Mouse (Mus musculus) liver, embryonic 12.5 days (tissue): ENCODE measurements around the gene Kank3. TPM values are rescaled to one million over a fixed set of nuclear protein-coding genes. Genes with fewer than 3 reads are reported as not detected.
A peak's percentile ranks its signal among the peaks of the same experiment; 100 is the strongest.

ENCODE experiments used
- ATAC-seq: fragments of 200-750 bp; cut with Nextera tagmentation; 2 replicates; pipeline ENCODE4 v1.8.0; 2017; ENCODE audit warnings: moderate number of reproducible peaks, mild to moderate bottlenecking, moderate library complexity
- H3K27ac ChIP-seq: fragments of 300-500 bp; sonication (generic); 2 replicates; pipeline ENCODE4 v1.5.1; 2016; ENCODE audit warnings: mild to moderate bottlenecking
- H3K27me3 ChIP-seq: fragments of 300-500 bp; sonication (generic); replicated peaks from 2 replicates; pipeline ENCODE4 v1.6.1; 2016; ENCODE audit warnings: mild to moderate bottlenecking, moderate library complexity
- H3K36me3 ChIP-seq: fragments of 300-500 bp; sonication (generic); 2 replicates; pipeline ENCODE4 v1.6.1; 2016; ENCODE audit warnings: mild to moderate bottlenecking, moderate library complexity
- H3K4me1 ChIP-seq: fragments of 300-500 bp; sonication (generic); 2 replicates; pipeline ENCODE4 v1.6.1; 2016
- H3K4me2 ChIP-seq: fragments of 300-500 bp; sonication (generic); 2 replicates; pipeline ENCODE4 v1.6.1; 2016; ENCODE audit warnings: mild to moderate bottlenecking, moderate library complexity
- H3K4me3 ChIP-seq: fragments of 300-500 bp; sonication (generic); 2 replicates; pipeline ENCODE4 v1.5.1; 2016; ENCODE audit warnings: mild to moderate bottlenecking, moderate library complexity
- H3K9ac ChIP-seq: fragments of 300-500 bp; sonication (generic); 2 replicates; pipeline ENCODE4 v1.6.1; 2016; ENCODE audit warnings: mild to moderate bottlenecking, moderate library complexity
- H3K9me3 ChIP-seq: fragments of 300-500 bp; sonication (generic); replicated peaks from 2 replicates; pipeline ENCODE4 v1.6.1; 2016; ENCODE audit warnings: mild to moderate bottlenecking, moderate library complexity
- WGBS: fragments of 180-500 bp; shearing (Covaris S2); methylation state at CpG from one replicate; pipeline ENCODE4 v1.1.7; 2016; ENCODE audit not compliant: insufficient replicate concordance; 5-methylcytosine and 5-hydroxymethylcytosine counted together
- polyA plus RNA-seq: library from polyadenylated mRNA; unstranded; fragments of >200 nt; fragmentation: Nextera tagmentation; extraction: Ambion mirVana; gene quantifications from 2 replicates; pipeline ENCODE4 v1.2.1, GENCODE M21; 2016

The Kank3 gene
- 12.6 and 13.2 TPM in 2 replicates for polyA plus RNA-seq

- Histone ChIP-seq H3K27me3 (peaks cover 16% of the 10 kb centered on the region), H3K4me3 (peak within 1 kb of the TSS; percentile 62), H3K4me1 (peaks cover 23% of the 10 kb centered on the region), H3K9me3 (no peaks in the 10 kb centered on the region), H3K27ac (peak within 1 kb of the TSS; percentile 18; the same call in 1 of the 2 replicates), H3K36me3 (no peaks in the 10 kb centered on the region), H3K4me2 (peak within 1 kb of the TSS; percentile 93), H3K9ac (peak within 1 kb of the TSS; percentile 64)
- ATAC-seq, result peak; percentile 96
- 1% methylated on average over 36 of the region's 36 CpGs for WGBS
Measured at GRCm38 (mm10) chr17:33810334-33811141, at the start of gene Kank3. TSS of gene Kank3 (plus strand) at chr17:33810519.

- no peaks in the 10 kb centered on the region for H3K36me3 ChIP-seq
- H3K4me2 ChIP-seq, result no peak overlapping the region
- H3K9me3 ChIP-seq, result no peaks in the 10 kb centered on the region
- peaks cover 3% of the 10 kb centered on the region; the same call in 1 of the 2 replicates for H3K4me1 ChIP-seq
- no peak overlapping the region for H3K4me3 ChIP-seq
- no peak overlapping the region for H3K27ac ChIP-seq
- 46% methylated on average over 3 of the region's 3 CpGs for WGBS
- no peak for ATAC-seq
- H3K27me3 ChIP-seq, result peaks cover 5% of the 10 kb centered on the region
- no peak overlapping the region for H3K9ac ChIP-seq
Measured at GRCm38 (mm10) chr17:33766389-33766788, 43.9 kb upstream of the Kank3 start.

- WGBS, result 76% methylated on average over 4 of the region's 4 CpGs
- H3K9me3 ChIP-seq, result no peaks in the 10 kb centered on the region
- H3K4me2 ChIP-seq, result no peak overlapping the region
- H3K4me1 ChIP-seq, result peaks cover 2% of the 10 kb centered on the region
- H3K9ac ChIP-seq, result no peak overlapping the region
- H3K4me3 ChIP-seq, result no peak overlapping the region
- ATAC-seq, result no peak
- H3K27ac ChIP-seq, result no peak overlapping the region
- peaks cover 6% of the 10 kb centered on the region for H3K27me3 ChIP-seq
- peaks cover 25% of the 10 kb centered on the region for H3K36me3 ChIP-seq
Measured at GRCm38 (mm10) chr17:33771617-33772016, 38.7 kb upstream of the Kank3 start.

GRCm38 (mm10) chr17:33773426-33773825, 36.9 kb upstream of the Kank3 start:
- Histone ChIP-seq H3K9ac (no peak overlapping the region), H3K4me3 (no peak overlapping the region), H3K27me3 (peaks cover 6% of the 10 kb centered on the region; the same call in 1 of the 2 replicates), H3K36me3 (peaks cover 43% of the 10 kb centered on the region), H3K4me1 (peaks cover 3% of the 10 kb centered on the region), H3K4me2 (no peak overlapping the region), H3K9me3 (no peaks in the 10 kb centered on the region), H3K27ac (no peak overlapping the region)
- WGBS, result 81% methylated on average over 6 of the region's 6 CpGs
- ATAC-seq, result no peak

GRCm38 (mm10) chr17:33773871-33774572, 36.3 kb upstream of the Kank3 start:
- Histone ChIP-seq H3K36me3 (peaks cover 49% of the 10 kb centered on the region), H3K9ac (no peak overlapping the region), H3K27me3 (peaks cover 6% of the 10 kb centered on the region; the same call in 1 of the 2 replicates), H3K4me1 (peaks cover 8% of the 10 kb centered on the region), H3K4me2 (no peak overlapping the region), H3K4me3 (no peak overlapping the region), H3K27ac (no peak overlapping the region), H3K9me3 (no peaks in the 10 kb centered on the region)
- ATAC-seq, result no peak
- 77% methylated on average over 6 of the region's 6 CpGs for WGBS

GRCm38 (mm10) chr17:33774573-33775155, 35.7 kb upstream of the Kank3 start:
- peaks cover 6% of the 10 kb centered on the region; the same call in 1 of the 2 replicates for H3K27me3 ChIP-seq

GRCm38 (mm10) chr17:33775287-33775686, 35.0 kb upstream of the Kank3 start:
- H3K4me2 ChIP-seq, result no peak overlapping the region
- WGBS, result 88% methylated on average over 4 of the region's 4 CpGs
- H3K9me3 ChIP-seq, result no peaks in the 10 kb centered on the region
- ATAC-seq, result no peak
- H3K27ac ChIP-seq, result no peak overlapping the region
- peaks cover 49% of the 10 kb centered on the region for H3K36me3 ChIP-seq
- peaks cover 21% of the 10 kb centered on the region for H3K4me1 ChIP-seq
- H3K9ac ChIP-seq, result no peak overlapping the region
- H3K27me3 ChIP-seq, result peaks cover 6% of the 10 kb centered on the region; the same call in 1 of the 2 replicates
- H3K4me3 ChIP-seq, result no peak overlapping the region

More at GRCm38 (mm10) chr17:33774573-33775155, 35.7 kb upstream of the Kank3 start:
- H3K27ac ChIP-seq, result no peak overlapping the region
- no peak for ATAC-seq
- peaks cover 15% of the 10 kb centered on the region for H3K4me1 ChIP-seq
- WGBS, result 80% methylated on average over 8 of the region's 8 CpGs
- no peak overlapping the region for H3K9ac ChIP-seq
- no peak overlapping the region for H3K4me3 ChIP-seq
- no peaks in the 10 kb centered on the region for H3K9me3 ChIP-seq
- peaks cover 49% of the 10 kb centered on the region for H3K36me3 ChIP-seq
- no peak overlapping the region for H3K4me2 ChIP-seq

GRCm38 (mm10) chr17:33779271-33779966, 30.9 kb upstream of the Kank3 start:
- Histone ChIP-seq H3K9me3 (no peaks in the 10 kb centered on the region), H3K4me3 (peak overlapping the region; percentile 63), H3K27ac (peak overlapping the region; percentile 46), H3K36me3 (peaks cover 46% of the 10 kb centered on the region), H3K4me2 (peak overlapping the region; percentile 83), H3K9ac (peak overlapping the region; percentile 18; the same call in 1 of the 2 replicates), H3K4me1 (peaks cover 42% of the 10 kb centered on the region), H3K27me3 (0 out of 2 replicates have a peak, but pooled peaks cover 4% of the 10 kb centered on the region)
- 40% methylated on average over 9 of the region's 9 CpGs for WGBS
- ATAC-seq, result peak; percentile 8; the same call in 1 of the 2 replicates

- 62% methylated on average over 5 of the region's 5 CpGs for WGBS
- Histone ChIP-seq H3K4me3 (peak overlapping the region; percentile 63), H3K36me3 (peaks cover 41% of the 10 kb centered on the region), H3K4me1 (peaks cover 42% of the 10 kb centered on the region), H3K9ac (peak overlapping the region; percentile 69; the same call in 1 of the 2 replicates), H3K4me2 (peak overlapping the region; percentile 83), H3K9me3 (no peaks in the 10 kb centered on the region), H3K27ac (0 out of 2 replicates have a peak overlapping the region, but pooled peaks have one; percentile 79), H3K27me3 (0 out of 2 replicates have a peak, but pooled peaks cover 7% of the 10 kb centered on the region)
- no peak for ATAC-seq
Measured at GRCm38 (mm10) chr17:33779967-33780295, 30.4 kb upstream of the Kank3 start.

- Histone ChIP-seq H3K9me3 (no peaks in the 10 kb centered on the region), H3K9ac (peak overlapping the region; percentile 69), H3K4me2 (peak overlapping the region; percentile 83), H3K4me1 (peaks cover 42% of the 10 kb centered on the region), H3K27ac (peak overlapping the region; percentile 79; the same call in 1 of the 2 replicates), H3K36me3 (peaks cover 36% of the 10 kb centered on the region), H3K27me3 (0 out of 2 replicates have a peak, but pooled peaks cover 7% of the 10 kb centered on the region), H3K4me3 (peak overlapping the region; percentile 63)
- no peak for ATAC-seq
- 19% methylated on average over 5 of the region's 5 CpGs for WGBS
Measured at GRCm38 (mm10) chr17:33780431-33780830, 29.9 kb upstream of the Kank3 start.
